Mouse (Mus musculus) cerebellum, adult 2 months (tissue): ENCODE results near the gene Cryz.

Source experiments
- CTCF ChIP-seq: fragments of 200-500 bp; IDR thresholded peaks from 2 replicates; pipeline ENCODE4 v1.5.1; 2011; ENCODE audit warnings: low read depth, mild to moderate bottlenecking, control low read depth, low read length, moderate library complexity, borderline replicate concordance; ENCODE audit not compliant: insufficient read depth
- POLR2A ChIP-seq: fragments of 200-500 bp; IDR thresholded peaks from 2 replicates; pipeline ENCODE4 v1.6.1; 2011; ENCODE audit warnings: low read length, control low read depth, borderline replicate concordance; ENCODE audit not compliant: insufficient read depth

DNA sequence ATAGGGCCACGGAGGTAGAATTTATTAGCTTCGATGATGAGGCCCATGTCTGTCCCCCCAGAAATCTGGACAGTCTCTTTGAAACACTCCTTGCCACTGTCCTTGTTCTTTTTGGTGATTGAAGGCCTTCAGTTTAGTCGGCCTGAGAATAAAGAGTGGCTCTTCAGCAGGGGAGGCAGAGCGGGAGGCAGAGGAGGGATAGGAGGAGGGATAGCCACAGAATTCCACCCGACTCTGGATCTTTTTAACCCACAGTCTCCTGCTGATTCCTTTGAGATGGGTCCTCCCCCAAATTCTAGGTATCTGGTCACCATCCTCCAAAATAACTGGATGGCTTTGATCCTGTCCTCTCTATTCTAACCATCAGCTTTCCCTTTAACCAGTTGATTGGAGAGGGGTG, 56.9 kb downstream of the Cryz start:
- TF ChIP-seq CTCF, result no peak
- no peak for TF ChIP-seq POLR2A
